Mouse (Mus musculus) myocyte (in vitro differentiated cells): ENCODE measurements around the gene Wnt2. TPM values are rescaled to one million over a fixed set of nuclear protein-coding genes. Genes with fewer than 3 reads are reported as not detected.

ENCODE experiments used
- H3K27me3 ChIP-seq: one replicate; pipeline ENCODE4 v1.6.1; 2011; ENCODE audit not compliant: control insufficient read depth, insufficient read depth, insufficient read length
- H3K36me3 ChIP-seq: one replicate; pipeline ENCODE4 v1.6.1; 2011; ENCODE audit not compliant: control insufficient read depth, insufficient read depth
- H3K4me2 ChIP-seq: one replicate; pipeline ENCODE4 v1.6.1; 2011; ENCODE audit warnings: low read depth, control low read depth
- H3K4me3 ChIP-seq: one replicate; pipeline ENCODE4 v1.5.1; 2011; ENCODE audit warnings: mild to moderate bottlenecking, control low read depth, moderate library complexity
- H3K79me2 ChIP-seq: one replicate; pipeline ENCODE4 v1.6.1; 2011; ENCODE audit not compliant: control insufficient read depth, insufficient read depth
- H3ac ChIP-seq: one replicate; pipeline ENCODE4 v1.6.1; 2011; ENCODE audit not compliant: control insufficient read depth, insufficient read length
- CEBPB ChIP-seq: IDR thresholded peaks from 2 replicates; pipeline ENCODE4 v1.6.1; 2011; ENCODE audit warnings: mild to moderate bottlenecking, moderate library complexity; ENCODE audit not compliant: poor library complexity, insufficient read depth, severe bottlenecking
- E2F4 ChIP-seq: IDR thresholded peaks from one replicate; pipeline ENCODE4 v1.6.1; 2011; ENCODE audit warnings: mild to moderate bottlenecking, control low read depth, moderate library complexity; ENCODE audit not compliant: insufficient read depth
- MAX ChIP-seq: IDR thresholded peaks from one replicate; pipeline ENCODE4 v1.6.1; 2011; ENCODE audit warnings: low read depth, mild to moderate bottlenecking, control low read depth
- MYOD1 ChIP-seq, 3 experiments: IDR thresholded peaks; one replicate each; pipeline ENCODE4 v1.6.1; 2011; ENCODE audit warnings: control low read depth in 2 of 3, low read depth in 2 of 3, mild to moderate bottlenecking in 2 of 3, moderate library complexity in 1 of 3; ENCODE audit not compliant: insufficient read length in 2 of 3, control insufficient read depth in 1 of 3
- MYOG ChIP-seq, 3 experiments: IDR thresholded peaks; one replicate each; pipeline ENCODE4 v1.6.1; 2011; ENCODE audit warnings: control low read depth in 2 of 3, low read depth in 2 of 3, mild to moderate bottlenecking in 2 of 3; ENCODE audit not compliant: insufficient read length in 2 of 3, control insufficient read depth in 1 of 3, insufficient read depth in 1 of 3
- POLR2A ChIP-seq: IDR thresholded peaks from one replicate; pipeline ENCODE4 v1.6.1; 2011; ENCODE audit warnings: low read depth, mild to moderate bottlenecking, control low read depth, moderate library complexity; ENCODE audit not compliant: insufficient read length
- POLR2AphosphoS2 ChIP-seq: IDR thresholded peaks from one replicate; pipeline ENCODE4 v1.6.1; 2011; ENCODE audit warnings: low read depth, control low read depth; ENCODE audit not compliant: insufficient read length
- REST ChIP-seq: IDR thresholded peaks from one replicate; pipeline ENCODE4 v1.6.1; 2011; ENCODE audit warnings: mild to moderate bottlenecking, control low read depth, moderate library complexity; ENCODE audit not compliant: insufficient read depth, insufficient read length
- SRF ChIP-seq: IDR thresholded peaks from one replicate; pipeline ENCODE4 v1.6.1; 2011; ENCODE audit warnings: low read depth; ENCODE audit not compliant: control insufficient read depth, insufficient read length
- TCF12 ChIP-seq: IDR thresholded peaks from one replicate; pipeline ENCODE4 v1.6.1; 2011; ENCODE audit warnings: mild to moderate bottlenecking, control low read depth; ENCODE audit not compliant: poor library complexity, insufficient read depth, severe bottlenecking
- TCF3 ChIP-seq: IDR thresholded peaks from one replicate; pipeline ENCODE4 v1.6.1; 2011; ENCODE audit warnings: low read depth, control low read depth; ENCODE audit not compliant: insufficient read length
- USF1 ChIP-seq: IDR thresholded peaks from one replicate; pipeline ENCODE4 v1.6.1; 2011; ENCODE audit warnings: low read depth, mild to moderate bottlenecking, control low read depth, moderate library complexity
- polyA plus RNA-seq: library from polyadenylated mRNA; unstranded; fragments of >200 nt; fragmentation: generic; extraction: Trizol; gene quantifications from one replicate; pipeline ENCODE4 v1.2.1, GENCODE M21; 2012; ENCODE audit warnings: missing spikeins

The Wnt2 gene
- polyA plus RNA-seq, 1 experiment: not detected

- H3K4me2 ChIP-seq: no peak overlapping the region
These were observed 27.5 kb upstream of the Wnt2 start for GRCm38 (mm10) chr6:18057899-18058298.

GRCm38 (mm10) chr6:18051702-18052101 lies 21.3 kb upstream of the Wnt2 start:
- Histone ChIP-seq H3K4me3 (no peak overlapping the region), H3K27me3 (no peaks in the 10 kb centered on the region), H3ac (no peak overlapping the region), H3K79me2 (no peaks in the 10 kb centered on the region), H3K36me3 (no peaks in the 10 kb centered on the region), H3K4me2 (no peak overlapping the region)
- TF ChIP-seq MYOG (IDR thresholded peaks at IDR 0.05; ENCODE audit: control insufficient read depth in 1 of 3, insufficient read depth in 1 of 3, insufficient read length in 2 of 3, low read depth in 2 of 3): no peak
- TF ChIP-seq MYOD1 (IDR thresholded peaks at IDR 0.05; ENCODE audit: control insufficient read depth in 1 of 3, insufficient read length in 2 of 3, low read depth in 2 of 3): no peak
- no peak for TF ChIP-seq MAX
- no peak for TF ChIP-seq E2F4
- no peak for TF ChIP-seq TCF3
- TF ChIP-seq POLR2AphosphoS2: no peak
- no peak for TF ChIP-seq POLR2A
- TF ChIP-seq TCF12: no peak
- no peak for TF ChIP-seq REST
- no peak for TF ChIP-seq USF1
- TF ChIP-seq SRF: no peak
- TF ChIP-seq CEBPB: no peak

More at GRCm38 (mm10) chr6:18057899-18058298, 27.5 kb upstream of the Wnt2 start:
- Histone ChIP-seq H3K27me3 (no peaks in the 10 kb centered on the region), H3K4me3 (no peak overlapping the region), H3ac (no peak overlapping the region), H3K79me2 (no peaks in the 10 kb centered on the region), H3K36me3 (no peaks in the 10 kb centered on the region)
- no peak for TF ChIP-seq POLR2A
- TF ChIP-seq REST: no peak
- TF ChIP-seq TCF3: no peak
- TF ChIP-seq SRF: no peak
- TF ChIP-seq MAX: no peak
- no peak for TF ChIP-seq POLR2AphosphoS2
- TF ChIP-seq MYOD1 (IDR thresholded peaks at IDR 0.05; ENCODE audit: control insufficient read depth in 1 of 3, insufficient read length in 2 of 3, low read depth in 2 of 3): no peak
- no peak for TF ChIP-seq USF1
- TF ChIP-seq MYOG (IDR thresholded peaks at IDR 0.05; ENCODE audit: control insufficient read depth in 1 of 3, insufficient read depth in 1 of 3, insufficient read length in 2 of 3, low read depth in 2 of 3): no peak
- TF ChIP-seq TCF12: no peak
- TF ChIP-seq CEBPB: no peak
- no peak for TF ChIP-seq E2F4

GRCm38 (mm10) chr6:18044299-18044698 lies 13.9 kb upstream of the Wnt2 start:
- Histone ChIP-seq H3K4me3 (no peak overlapping the region), H3K36me3 (no peaks in the 10 kb centered on the region), H3ac (no peak overlapping the region), H3K4me2 (no peak overlapping the region), H3K27me3 (no peaks in the 10 kb centered on the region), H3K79me2 (no peaks in the 10 kb centered on the region)
- TF ChIP-seq MYOG (IDR thresholded peaks at IDR 0.05; ENCODE audit: control insufficient read depth in 1 of 3, insufficient read depth in 1 of 3, insufficient read length in 2 of 3, low read depth in 2 of 3) (no peak), E2F4 (no peak), POLR2A (no peak), TCF12 (no peak), CEBPB (no peak), MYOD1 (IDR thresholded peaks at IDR 0.05; ENCODE audit: control insufficient read depth in 1 of 3, insufficient read length in 2 of 3, low read depth in 2 of 3) (no peak), USF1 (no peak), TCF3 (no peak), MAX (no peak), POLR2AphosphoS2 (no peak), SRF (no peak), REST (no peak)

GRCm38 (mm10) chr6:18043172-18043571 lies 12.8 kb upstream of the Wnt2 start:
- no peak overlapping the region for H3ac ChIP-seq
- H3K79me2 ChIP-seq: no peaks in the 10 kb centered on the region
- H3K27me3 ChIP-seq: no peaks in the 10 kb centered on the region
- H3K4me3 ChIP-seq: no peak overlapping the region
- no peaks in the 10 kb centered on the region for H3K36me3 ChIP-seq
- H3K4me2 ChIP-seq: no peak overlapping the region
- TF ChIP-seq MYOG (IDR thresholded peaks at IDR 0.05; ENCODE audit: control insufficient read depth in 1 of 3, insufficient read depth in 1 of 3, insufficient read length in 2 of 3, low read depth in 2 of 3) (no peak), SRF (no peak), CEBPB (no peak), MAX (no peak), TCF3 (no peak), USF1 (no peak), POLR2A (no peak), POLR2AphosphoS2 (no peak), E2F4 (no peak), TCF12 (no peak), MYOD1 (IDR thresholded peaks at IDR 0.05; ENCODE audit: control insufficient read depth in 1 of 3, insufficient read length in 2 of 3, low read depth in 2 of 3) (no peak), REST (no peak)
